Mouse (Mus musculus) hindbrain, postnatal 0 days (tissue): ENCODE data around the gene Tubg2. TPM values are rescaled to one million over a fixed set of nuclear protein-coding genes. Genes with fewer than 3 reads are reported as not detected.

Experiments used
- ATAC-seq: fragments of 200-750 bp; cut with Nextera tagmentation; 2 replicates; pipeline ENCODE4 v1.8.0; 2017; ENCODE audit warnings: mild to moderate bottlenecking, moderate TSS enrichment, moderate library complexity
- DNase-seq: peaks from one replicate; pipeline ENCODE4 v3.0.0-alpha.2; 2015; ENCODE audit warnings: low spot score
- H3K27ac ChIP-seq: fragments of 300-500 bp; sonication (generic); 2 replicates; pipeline ENCODE4 v1.5.1; 2014; ENCODE audit warnings: mild to moderate bottlenecking
- H3K27me3 ChIP-seq: fragments of 300-500 bp; sonication (generic); 2 replicates; pipeline ENCODE4 v1.6.1; 2014; ENCODE audit warnings: low read length, mixed read lengths; ENCODE audit not compliant: insufficient read depth
- H3K36me3 ChIP-seq: fragments of 300-500 bp; sonication (generic); 2 replicates; pipeline ENCODE4 v1.6.1; 2014; ENCODE audit warnings: low read length, mixed read lengths; ENCODE audit not compliant: insufficient read depth
- H3K4me1 ChIP-seq: fragments of 300-500 bp; sonication (generic); 2 replicates; pipeline ENCODE4 v1.6.1; 2014; ENCODE audit warnings: antibody characterized with exemption, low read length, mixed read lengths; ENCODE audit not compliant: insufficient read depth
- H3K4me2 ChIP-seq: fragments of 300-500 bp; sonication (generic); 2 replicates; pipeline ENCODE4 v1.6.1; 2014; ENCODE audit warnings: low read depth, mild to moderate bottlenecking, low read length, moderate library complexity, mixed read lengths
- H3K4me3 ChIP-seq: fragments of 300-500 bp; sonication (generic); 2 replicates; pipeline ENCODE4 v1.5.1; 2014; ENCODE audit warnings: low read length
- H3K9ac ChIP-seq: fragments of 300-500 bp; sonication (generic); replicated peaks from 2 replicates; pipeline ENCODE4 v1.6.1; 2014; ENCODE audit warnings: mild to moderate bottlenecking, low read length, moderate library complexity, mixed read lengths
- H3K9me3 ChIP-seq: fragments of 300-500 bp; sonication (generic); 2 replicates; pipeline ENCODE4 v1.6.1; 2016; ENCODE audit warnings: low read length, mixed read lengths
- CTCF ChIP-seq: IDR thresholded peaks from 2 replicates; pipeline ENCODE4 v1.5.1; 2016; ENCODE audit warnings: antibody characterized with exemption, control low read depth, low read depth
- WGBS: fragments of 180-500 bp; shearing (Covaris S2); extraction: QIAGEN DNeasy Blood & Tissue Kit; methylation state at CpG from one replicate; pipeline ENCODE4 v1.1.7; 2014; 5-methylcytosine and 5-hydroxymethylcytosine counted together
- polyA plus RNA-seq: library from polyadenylated mRNA; unstranded; fragments of >200 nt; fragmentation: Nextera tagmentation; extraction: Ambion mirVana; gene quantifications from 2 replicates; pipeline ENCODE4 v1.2.1, GENCODE M21; 2015
- total RNA-seq: library from RNA; depleted of rRNA; stranded (reverse); fragments of >200 nt; gene quantifications from 2 replicates; pipeline ENCODE4 v1.2.3, GENCODE M21; 2014

Gene Tubg2
- total and polyA plus RNA-seq, 2 experiments from 2014 or later: 29.7 to 62.8 TPM

DNA sequence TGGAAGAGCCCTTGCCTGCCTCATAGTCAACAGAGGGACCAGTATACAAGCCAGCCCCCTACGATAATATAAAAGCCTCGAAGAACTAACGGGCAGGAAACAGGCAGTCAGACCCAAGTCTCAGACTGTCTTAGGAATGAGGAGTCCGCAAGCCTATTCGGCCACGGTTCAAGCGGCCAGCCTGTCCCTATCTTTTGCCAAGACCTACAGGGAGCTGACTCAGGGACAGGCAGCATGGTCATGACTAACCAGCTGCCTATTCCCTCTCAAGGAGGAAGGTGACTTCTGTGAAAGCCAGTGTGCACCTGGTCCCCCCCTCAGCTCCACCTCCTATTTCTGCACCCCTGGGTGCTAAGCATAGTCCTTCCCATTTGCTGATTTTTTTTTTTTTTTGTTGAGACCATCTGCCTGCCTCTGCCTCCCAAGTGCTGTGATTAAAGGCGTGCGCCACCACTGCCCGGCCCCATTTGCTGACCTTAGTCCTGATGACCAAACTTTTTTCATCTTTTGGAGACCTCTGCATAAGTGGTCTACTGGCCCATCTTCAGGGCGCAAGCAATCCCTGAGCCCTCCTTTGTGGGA lies 26.6 kb upstream of the Tubg2 start:
- H3K9ac ChIP-seq: no peak overlapping the region
- no peak for TF ChIP-seq CTCF
- WGBS: 81% methylated on average over 11 of the region's 11 CpGs

GRCm38 (mm10) chr11:101130056-101130756 lies 25.5 kb upstream of the Tubg2 start:
- ATAC-seq (no peak), DNase-seq (no peak)
- no peak for TF ChIP-seq CTCF
- Histone ChIP-seq H3K36me3 (peaks cover 11% of the 10 kb centered on the region), H3K4me1 (no peaks in the 10 kb centered on the region), H3K9me3 (no peaks in the 10 kb centered on the region), H3K4me2 (no peak overlapping the region), H3K4me3 (no peak overlapping the region), H3K27me3 (no peaks in the 10 kb centered on the region), H3K9ac (no peak overlapping the region), H3K27ac (no peak overlapping the region)
- WGBS: 55% methylated on average over 18 of the region's 18 CpGs

More for the DNA sequence above, 26.6 kb upstream of the Tubg2 start:
- Histone ChIP-seq H3K9me3 (no peaks in the 10 kb centered on the region), H3K27me3 (no peaks in the 10 kb centered on the region), H3K4me1 (no peaks in the 10 kb centered on the region), H3K27ac (no peak overlapping the region), H3K4me2 (no peak overlapping the region), H3K4me3 (no peak overlapping the region), H3K36me3 (peaks cover 11% of the 10 kb centered on the region)
- no peak for ATAC-seq
- DNase-seq: no peak

DNA sequence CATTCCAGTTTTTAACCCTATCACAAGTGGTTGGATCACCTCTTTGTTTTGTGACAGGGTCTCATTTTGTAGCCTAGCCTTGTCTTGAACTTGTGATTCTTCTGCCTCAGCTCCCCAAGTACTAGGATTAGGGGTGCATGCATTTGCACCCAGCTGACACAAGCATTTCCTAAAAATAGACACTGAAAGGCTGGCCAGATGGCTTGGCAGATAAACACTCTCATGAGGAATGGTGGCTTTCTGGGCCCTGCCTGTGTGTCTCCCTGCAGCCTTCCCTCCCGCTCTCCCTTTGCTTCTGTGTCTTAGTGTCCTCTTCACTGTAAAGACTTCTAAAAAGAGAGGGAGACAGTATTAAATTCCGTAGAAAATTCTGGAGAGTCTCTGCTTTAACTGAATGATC lies 24.5 kb upstream of the Tubg2 start:
- Histone ChIP-seq H3K36me3 (peaks cover 7% of the 10 kb centered on the region), H3K4me1 (no peaks in the 10 kb centered on the region), H3K9ac (no peak overlapping the region), H3K9me3 (no peaks in the 10 kb centered on the region), H3K27ac (no peak overlapping the region), H3K27me3 (no peaks in the 10 kb centered on the region), H3K4me3 (no peak overlapping the region), H3K4me2 (no peak overlapping the region)
- ATAC-seq: no peak
- DNase-seq: no peak
- 83% methylated on average over 2 of the region's 2 CpGs for WGBS
- no peak for TF ChIP-seq CTCF

DNA sequence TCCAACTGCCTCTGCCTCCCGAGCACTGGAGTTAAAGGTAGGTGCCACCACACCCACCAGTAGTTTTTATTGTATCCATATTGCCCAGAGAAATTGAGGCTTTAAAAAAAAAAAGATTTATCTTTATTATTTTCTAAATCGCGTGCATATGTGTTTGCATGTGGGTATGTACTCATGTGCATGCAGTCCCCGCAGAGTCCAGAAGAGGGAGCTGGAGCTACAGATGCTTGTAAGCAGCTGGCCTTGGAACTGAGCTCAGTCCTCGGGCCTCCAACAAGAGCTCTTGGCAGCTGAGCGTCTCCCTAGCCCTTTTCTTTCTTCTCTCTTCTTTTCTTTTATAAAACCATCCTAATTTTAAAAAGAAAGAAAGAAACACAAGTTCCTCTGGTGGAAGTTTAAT lies 24.0 kb upstream of the Tubg2 start:
- Histone ChIP-seq H3K9me3 (no peaks in the 10 kb centered on the region), H3K27me3 (no peaks in the 10 kb centered on the region), H3K4me2 (no peak overlapping the region), H3K4me3 (no peak overlapping the region), H3K9ac (no peak overlapping the region), H3K36me3 (peaks cover 2% of the 10 kb centered on the region; the same call in 1 of the 2 replicates), H3K4me1 (no peaks in the 10 kb centered on the region), H3K27ac (no peak overlapping the region)
- no peak for ATAC-seq
- peak; percentile 64 for TF ChIP-seq CTCF
- 90% methylated on average over 6 of the region's 6 CpGs for WGBS
- DNase-seq: peak; percentile 79

GRCm38 (mm10) chr11:101133037-101133436 lies 22.7 kb upstream of the Tubg2 start:
- H3K4me1 ChIP-seq: no peaks in the 10 kb centered on the region
- 73% methylated on average over 12 of the region's 12 CpGs for WGBS
- no peak for TF ChIP-seq CTCF
- no peak overlapping the region for H3K9ac ChIP-seq
- H3K27me3 ChIP-seq: no peaks in the 10 kb centered on the region
- ATAC-seq: no peak
- no peaks in the 10 kb centered on the region for H3K36me3 ChIP-seq
- H3K9me3 ChIP-seq: no peaks in the 10 kb centered on the region
- no peak overlapping the region for H3K4me2 ChIP-seq
- H3K4me3 ChIP-seq: no peak overlapping the region
- DNase-seq: no peak
- no peak overlapping the region for H3K27ac ChIP-seq

DNA sequence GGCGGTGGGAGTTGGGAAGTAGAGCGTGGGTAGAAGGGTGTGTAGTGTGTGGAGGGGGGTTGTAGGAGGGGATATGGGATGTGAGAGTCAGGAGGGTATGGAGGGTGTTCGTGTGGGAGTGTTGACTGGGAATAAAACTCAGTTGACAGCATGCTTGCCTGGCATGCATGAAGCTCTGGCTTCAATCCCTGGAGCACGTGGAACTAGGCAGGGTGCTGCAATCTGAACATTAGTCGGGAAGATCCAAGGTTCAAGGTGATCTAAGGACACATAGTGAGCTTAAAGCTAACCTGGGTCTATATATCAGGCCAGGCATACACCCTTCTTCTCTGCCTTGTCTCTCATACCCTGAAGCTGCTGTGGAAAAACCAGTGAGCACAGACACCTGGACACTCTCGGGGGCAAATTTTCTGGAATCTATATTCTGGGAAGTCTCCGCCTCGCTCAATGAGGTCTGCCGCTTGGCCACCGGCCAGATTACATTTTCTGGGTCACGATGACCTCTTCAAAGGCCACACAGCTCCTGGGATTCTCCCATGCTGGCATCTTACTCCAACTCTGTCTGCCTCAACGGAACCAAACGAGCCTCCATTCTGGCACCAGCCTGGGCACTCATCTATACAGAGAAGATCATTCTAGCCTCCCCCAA lies 21.4 kb upstream of the Tubg2 start:
- H3K36me3 ChIP-seq: no peaks in the 10 kb centered on the region
- 64% methylated on average over 13 of the region's 13 CpGs for WGBS
- no peaks in the 10 kb centered on the region for H3K9me3 ChIP-seq
- DNase-seq (no peak), ATAC-seq (no peak)
- no peaks in the 10 kb centered on the region for H3K27me3 ChIP-seq
- no peak overlapping the region for H3K27ac ChIP-seq
- no peaks in the 10 kb centered on the region for H3K4me1 ChIP-seq
- H3K9ac ChIP-seq: no peak overlapping the region
- H3K4me3 ChIP-seq: no peak overlapping the region
- no peak overlapping the region for H3K4me2 ChIP-seq
- no peak for TF ChIP-seq CTCF

GRCm38 (mm10) chr11:101137000-101137399 lies 18.7 kb upstream of the Tubg2 start:
- Histone ChIP-seq H3K4me1 (no peaks in the 10 kb centered on the region), H3K27ac (no peak overlapping the region), H3K9me3 (no peaks in the 10 kb centered on the region), H3K27me3 (no peaks in the 10 kb centered on the region), H3K36me3 (no peaks in the 10 kb centered on the region), H3K4me3 (no peak overlapping the region), H3K4me2 (no peak overlapping the region), H3K9ac (no peak overlapping the region)
- ATAC-seq: no peak
- no peak for TF ChIP-seq CTCF
- DNase-seq: no peak
- WGBS: 77% methylated on average over 7 of the region's 7 CpGs
